Mouse (Mus musculus) bone marrow, adult 2 months (tissue): ENCODE measurements around the gene Psmd12.

Source experiments
- CTCF ChIP-seq: fragments of 200-500 bp; IDR thresholded peaks from 2 replicates; pipeline ENCODE4 v1.5.1; 2011; ENCODE audit warnings: low read length, control low read depth; ENCODE audit not compliant: control insufficient read depth, insufficient read depth
- POLR2A ChIP-seq: fragments of 200-500 bp; IDR thresholded peaks from 2 replicates; pipeline ENCODE4 v1.6.1; 2011; ENCODE audit warnings: low read depth, mild to moderate bottlenecking, control low read depth, low read length, borderline replicate concordance; ENCODE audit not compliant: control insufficient read depth

DNA sequence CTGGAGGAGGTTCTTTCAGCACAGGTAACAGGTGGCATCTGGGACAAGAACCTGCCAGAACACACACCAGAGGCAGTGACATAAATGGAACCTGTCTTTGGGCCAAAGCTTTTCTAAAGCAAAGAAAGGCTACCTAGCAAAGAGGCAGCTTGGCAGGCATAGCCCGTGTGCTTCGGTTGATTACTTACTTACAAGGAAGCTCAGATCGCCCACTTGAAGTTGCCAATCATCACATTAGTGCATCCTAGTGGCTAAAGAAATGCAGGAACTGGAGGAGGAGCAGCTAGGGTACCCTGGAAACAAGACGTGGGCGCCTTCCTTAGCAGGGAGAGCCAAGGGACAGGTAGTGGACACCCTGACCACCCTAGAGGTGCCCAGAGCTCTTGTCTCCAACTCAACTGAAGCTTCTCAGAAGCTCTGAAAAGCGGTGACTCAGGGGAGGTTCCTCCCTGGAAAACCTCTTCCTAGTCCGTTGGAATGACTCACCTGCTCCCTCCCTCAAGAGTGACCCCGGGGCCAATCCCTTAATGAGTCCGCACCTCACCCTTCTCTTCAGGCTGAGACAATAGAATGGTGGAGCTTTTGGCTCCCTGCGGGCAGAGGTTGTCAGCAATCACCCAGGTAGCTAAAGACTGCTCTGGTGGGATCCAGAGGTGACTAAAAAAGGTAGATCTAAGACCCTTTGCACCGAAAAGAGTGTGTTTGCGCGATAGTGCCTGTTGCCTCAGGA lies 66.6 kb downstream of the Psmd12 start:
- TF ChIP-seq CTCF (no peak), POLR2A (no peak)
